Mouse (Mus musculus) heart, embryonic 16.5 days (tissue): ENCODE results near the gene Mob3a. TPM values are rescaled to one million over a fixed set of nuclear protein-coding genes. Genes with fewer than 3 reads are reported as not detected.
A peak's percentile ranks its signal among the peaks of the same experiment; 100 is the strongest.

ENCODE experiments used
- ATAC-seq: fragments of 200-750 bp; cut with Nextera tagmentation; replicated peaks from 2 replicates; pipeline ENCODE4 v1.8.0; 2017; ENCODE audit warnings: moderate number of reproducible peaks; ENCODE audit not compliant: insufficient read depth, low FRiP score; ENCODE audit errors: extremely low read depth
- H3K27ac ChIP-seq: fragments of 300-500 bp; sonication (generic); 2 replicates; pipeline ENCODE4 v1.5.1; 2014; ENCODE audit warnings: mild to moderate bottlenecking, low read length, control low read depth, moderate library complexity
- H3K27me3 ChIP-seq: fragments of 300-500 bp; sonication (generic); 2 replicates; pipeline ENCODE4 v1.6.1; 2014; ENCODE audit warnings: low read length, mixed read lengths; ENCODE audit not compliant: control insufficient read depth, insufficient read depth
- H3K36me3 ChIP-seq: fragments of 300-500 bp; sonication (generic); 2 replicates; pipeline ENCODE4 v1.6.1; 2014; ENCODE audit not compliant: control insufficient read depth, insufficient read depth
- H3K4me1 ChIP-seq: fragments of 300-500 bp; sonication (generic); 2 replicates; pipeline ENCODE4 v1.6.1; 2014; ENCODE audit warnings: low read length, mixed read lengths; ENCODE audit not compliant: control insufficient read depth, insufficient read depth
- H3K4me2 ChIP-seq: fragments of 300-500 bp; sonication (generic); 2 replicates; pipeline ENCODE4 v1.6.1; 2014; ENCODE audit warnings: low read depth, mild to moderate bottlenecking, control low read depth, low read length
- H3K4me3 ChIP-seq: fragments of 300-500 bp; sonication (generic); 2 replicates; pipeline ENCODE4 v1.5.1; 2014; ENCODE audit warnings: mild to moderate bottlenecking, control low read depth, low read length
- H3K9ac ChIP-seq: fragments of 300-500 bp; sonication (generic); 2 replicates; pipeline ENCODE4 v1.6.1; 2014; ENCODE audit warnings: low read length, control low read depth
- H3K9me3 ChIP-seq: fragments of 300-500 bp; sonication (generic); replicated peaks from 2 replicates; pipeline ENCODE4 v1.6.1; 2016; ENCODE audit warnings: low read length; ENCODE audit not compliant: control insufficient read depth
- WGBS: fragments of 180-500 bp; shearing (Covaris S2); extraction: QIAGEN DNeasy Blood & Tissue Kit; methylation state at CpG from one replicate; pipeline ENCODE4 v1.1.7; 2014; 5-methylcytosine and 5-hydroxymethylcytosine counted together
- polyA plus RNA-seq: library from polyadenylated mRNA; unstranded; fragments of >200 nt; fragmentation: Nextera tagmentation; extraction: Ambion mirVana; gene quantifications from 2 replicates; pipeline ENCODE4 v1.2.1, GENCODE M21; 2015

The Mob3a gene
- polyA plus RNA-seq, 1 experiment from 2014 or later: 33.4 TPM

GRCm38 (mm10) chr10:80663485-80664196 is 38.1 kb downstream of the Mob3a start:
- 23% methylated on average over 5 of the region's 5 CpGs for WGBS
- peaks cover 38% of the 10 kb centered on the region for H3K4me1 ChIP-seq
- H3K9me3 ChIP-seq: no peaks in the 10 kb centered on the region
- H3K4me3 ChIP-seq: no peak overlapping the region
- H3K27ac ChIP-seq: peak overlapping the region; percentile 89
- no peak overlapping the region; the same call in 1 of the 2 replicates for H3K9ac ChIP-seq
- no peaks in the 10 kb centered on the region for H3K27me3 ChIP-seq
- H3K36me3 ChIP-seq: peaks cover 27% of the 10 kb centered on the region
- ATAC-seq: no peak
- H3K4me2 ChIP-seq: peak overlapping the region; percentile 47; the same call in 1 of the 2 replicates

GRCm38 (mm10) chr10:80661149-80661548 is 40.6 kb downstream of the Mob3a start:
- Histone ChIP-seq H3K27me3 (no peaks in the 10 kb centered on the region), H3K9me3 (no peaks in the 10 kb centered on the region), H3K4me2 (no peak overlapping the region), H3K4me1 (peaks cover 42% of the 10 kb centered on the region), H3K36me3 (peaks cover 3% of the 10 kb centered on the region; the same call in 1 of the 2 replicates), H3K4me3 (no peak overlapping the region), H3K9ac (no peak overlapping the region), H3K27ac (no peak overlapping the region)
- WGBS: 38% methylated on average over 5 of the region's 5 CpGs
- ATAC-seq: no peak

GRCm38 (mm10) chr10:80659213-80659612 is 42.6 kb downstream of the Mob3a start:
- no peaks in the 10 kb centered on the region for H3K36me3 ChIP-seq
- WGBS: 11% methylated on average over 10 of the region's 10 CpGs
- ATAC-seq: no peak
- H3K9ac ChIP-seq: peak overlapping the region; percentile 53; the same call in 1 of the 2 replicates
- peak overlapping the region; percentile 58 for H3K4me2 ChIP-seq
- H3K27ac ChIP-seq: peak overlapping the region; percentile 71
- peaks cover 40% of the 10 kb centered on the region for H3K4me1 ChIP-seq
- H3K27me3 ChIP-seq: no peaks in the 10 kb centered on the region
- H3K4me3 ChIP-seq: peak overlapping the region; percentile 43
- no peaks in the 10 kb centered on the region for H3K9me3 ChIP-seq

- Histone ChIP-seq H3K4me3 (peak overlapping the region; percentile 6; the same call in 1 of the 2 replicates), H3K27me3 (no peaks in the 10 kb centered on the region), H3K4me1 (peaks cover 37% of the 10 kb centered on the region), H3K9ac (peak overlapping the region; percentile 44; the same call in 1 of the 2 replicates), H3K27ac (peak overlapping the region; percentile 71), H3K36me3 (no peaks in the 10 kb centered on the region), H3K9me3 (no peaks in the 10 kb centered on the region), H3K4me2 (peak overlapping the region; percentile 58)
- WGBS: 63% methylated on average over 4 of the region's 4 CpGs
- no peak for ATAC-seq
Measured at GRCm38 (mm10) chr10:80658841-80659202, 43.0 kb downstream of the Mob3a start.

GRCm38 (mm10) chr10:80658194-80658840 is 43.5 kb downstream of the Mob3a start:
- no peaks in the 10 kb centered on the region for H3K36me3 ChIP-seq
- 79% methylated on average over 14 of the region's 14 CpGs for WGBS
- no peak overlapping the region for H3K9ac ChIP-seq
- no peak overlapping the region for H3K4me3 ChIP-seq
- H3K4me1 ChIP-seq: peaks cover 36% of the 10 kb centered on the region
- peak overlapping the region; percentile 33; the same call in 1 of the 2 replicates for H3K27ac ChIP-seq
- no peak for ATAC-seq
- no peaks in the 10 kb centered on the region for H3K9me3 ChIP-seq
- H3K27me3 ChIP-seq: no peaks in the 10 kb centered on the region
- no peak overlapping the region for H3K4me2 ChIP-seq

- WGBS: 26% methylated on average over 15 of the region's 15 CpGs
- H3K9me3 ChIP-seq: no peaks in the 10 kb centered on the region
- H3K4me3 ChIP-seq: peak within 1 kb of the TSS; percentile 88
- peaks cover 31% of the 10 kb centered on the region for H3K4me1 ChIP-seq
- H3K4me2 ChIP-seq: peak within 1 kb of the TSS; percentile 92
- peak within 1 kb of the TSS; percentile 98 for H3K9ac ChIP-seq
- no peaks in the 10 kb centered on the region for H3K36me3 ChIP-seq
- no peaks in the 10 kb centered on the region for H3K27me3 ChIP-seq
- peak within 1 kb of the TSS; percentile 85 for H3K27ac ChIP-seq
- peak; percentile 10; the same call in 1 of the 2 replicates for ATAC-seq
Measured at GRCm38 (mm10) chr10:80656863-80657623, 44.7 kb downstream of the Mob3a start, which contains the start of gene Btbd2. Btbd2 (minus strand) TSS chr10:80657071.

GRCm38 (mm10) chr10:80656130-80656862 is 45.5 kb downstream of the Mob3a start:
- peak overlapping the region; percentile 92 for H3K4me2 ChIP-seq
- H3K27ac ChIP-seq: peak overlapping the region; percentile 85
- no peaks in the 10 kb centered on the region for H3K27me3 ChIP-seq
- H3K4me3 ChIP-seq: peak overlapping the region; percentile 88
- H3K4me1 ChIP-seq: peaks cover 31% of the 10 kb centered on the region
- under 1% methylated on average over 71 of the region's 72 CpGs for WGBS
- H3K36me3 ChIP-seq: no peaks in the 10 kb centered on the region
- H3K9ac ChIP-seq: peak overlapping the region; percentile 98
- H3K9me3 ChIP-seq: no peaks in the 10 kb centered on the region
- peak; percentile 85 for ATAC-seq

- peak overlapping the region; percentile 80 for H3K27ac ChIP-seq
- WGBS: 2% methylated on average over 12 of the region's 12 CpGs
- H3K36me3 ChIP-seq: no peaks in the 10 kb centered on the region
- peaks cover 29% of the 10 kb centered on the region for H3K4me1 ChIP-seq
- H3K9me3 ChIP-seq: no peaks in the 10 kb centered on the region
- H3K27me3 ChIP-seq: no peaks in the 10 kb centered on the region
- peak overlapping the region; percentile 98 for H3K9ac ChIP-seq
- H3K4me3 ChIP-seq: peak overlapping the region; percentile 88
- ATAC-seq: peak; percentile 11; the same call in 1 of the 2 replicates
- peak overlapping the region; percentile 92 for H3K4me2 ChIP-seq
Measured at GRCm38 (mm10) chr10:80655406-80656129, 46.2 kb downstream of the Mob3a start.
